Mouse (Mus musculus) layer of hippocampus, adult 9-10 months (tissue): Measurements from ENCODE around the gene Runx1.

Experiments
- DNase-seq: peaks from one replicate; pipeline ENCODE4 v3.0.0; 2022; ENCODE audit warnings: low spot score

Gene Runx1

DNA sequence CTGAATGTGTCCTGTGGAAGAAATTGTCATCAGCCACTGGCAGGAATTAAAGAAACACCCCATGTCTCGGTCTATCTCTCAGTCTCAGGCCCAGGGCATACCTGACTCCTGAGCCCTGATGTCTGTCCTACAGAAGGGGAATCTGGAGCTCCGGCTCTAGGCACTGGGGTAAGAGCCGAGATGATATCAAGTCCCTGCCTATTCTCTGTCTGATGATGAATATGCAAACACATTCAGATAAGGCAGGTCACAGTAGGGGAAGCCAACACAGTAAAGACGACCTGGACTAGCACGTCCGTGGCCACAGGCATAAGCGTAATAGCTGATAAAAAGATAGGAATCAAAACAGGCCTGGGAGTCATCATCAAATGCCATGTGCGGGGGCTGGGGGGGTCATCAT is 32.2 kb downstream of the Runx1 start:
- DNase-seq: no peak

- no peak for DNase-seq
These were observed 33.0 kb downstream of the Runx1 start for GRCm38 (mm10) chr16:92792905-92793304.

DNA sequence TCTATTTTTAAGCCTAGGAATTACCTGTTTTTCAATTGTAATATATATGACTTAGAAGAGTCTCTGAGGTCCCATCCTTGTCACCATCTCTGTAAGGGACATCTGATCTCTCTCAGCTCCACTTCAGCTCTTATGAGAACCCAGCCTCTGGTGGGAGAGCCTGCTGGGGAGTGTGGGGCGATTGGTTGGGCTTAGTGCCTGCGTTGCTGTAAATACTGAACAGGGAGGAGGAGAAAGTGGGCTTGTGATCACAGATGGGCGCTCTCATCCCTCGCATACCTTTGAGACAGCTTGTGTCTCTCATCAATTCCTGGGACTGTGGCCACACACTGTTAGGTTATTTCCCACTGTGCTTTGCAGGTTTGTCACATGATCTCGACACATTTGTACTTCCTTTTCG is 35.3 kb downstream of the Runx1 start:
- no peak for DNase-seq

- no peak for DNase-seq
These were observed 36.1 kb downstream of the Runx1 start for GRCm38 (mm10) chr16:92789840-92790239.

DNA sequence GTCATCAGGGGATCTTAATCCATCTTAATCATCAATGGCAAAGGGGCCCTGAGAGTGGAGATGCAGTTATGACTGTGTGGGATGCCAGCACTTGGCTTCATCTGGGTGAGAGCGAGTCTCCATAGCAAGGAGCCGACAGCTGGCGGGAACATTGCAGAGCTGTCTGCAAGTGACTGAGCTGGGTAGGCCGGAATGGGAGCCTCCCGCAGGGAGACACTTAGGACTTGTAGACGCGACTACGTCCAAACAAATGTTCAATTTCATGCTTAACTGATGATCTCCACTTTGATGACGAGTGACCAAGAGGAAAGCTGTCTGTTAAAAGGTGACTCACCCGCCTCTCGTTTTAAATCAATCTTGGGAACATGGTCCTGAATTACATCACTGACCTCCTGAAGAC is 37.5 kb downstream of the Runx1 start:
- no peak for DNase-seq

DNA sequence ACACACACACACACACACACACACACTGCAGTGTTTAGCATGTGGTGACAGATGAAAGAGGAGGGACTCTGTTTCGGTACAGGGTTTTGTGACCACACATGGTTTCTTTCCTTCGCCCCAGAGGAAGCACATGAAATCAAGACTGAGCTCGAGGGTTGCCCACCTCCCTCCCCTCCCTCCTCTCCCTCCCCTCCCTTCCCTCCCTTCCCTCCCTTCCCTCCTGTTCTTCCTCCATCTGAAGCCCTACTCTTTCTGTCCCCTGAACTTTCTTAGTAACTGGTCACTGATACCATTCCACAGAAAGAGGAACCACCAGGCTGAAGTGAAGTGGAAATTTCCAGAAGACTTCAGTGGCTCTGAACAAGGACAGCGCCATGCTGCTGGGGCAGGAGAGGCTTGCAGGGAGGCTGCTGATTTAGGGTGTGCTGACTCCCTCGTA is 39.0 kb downstream of the Runx1 start:
- DNase-seq: no peak

DNA sequence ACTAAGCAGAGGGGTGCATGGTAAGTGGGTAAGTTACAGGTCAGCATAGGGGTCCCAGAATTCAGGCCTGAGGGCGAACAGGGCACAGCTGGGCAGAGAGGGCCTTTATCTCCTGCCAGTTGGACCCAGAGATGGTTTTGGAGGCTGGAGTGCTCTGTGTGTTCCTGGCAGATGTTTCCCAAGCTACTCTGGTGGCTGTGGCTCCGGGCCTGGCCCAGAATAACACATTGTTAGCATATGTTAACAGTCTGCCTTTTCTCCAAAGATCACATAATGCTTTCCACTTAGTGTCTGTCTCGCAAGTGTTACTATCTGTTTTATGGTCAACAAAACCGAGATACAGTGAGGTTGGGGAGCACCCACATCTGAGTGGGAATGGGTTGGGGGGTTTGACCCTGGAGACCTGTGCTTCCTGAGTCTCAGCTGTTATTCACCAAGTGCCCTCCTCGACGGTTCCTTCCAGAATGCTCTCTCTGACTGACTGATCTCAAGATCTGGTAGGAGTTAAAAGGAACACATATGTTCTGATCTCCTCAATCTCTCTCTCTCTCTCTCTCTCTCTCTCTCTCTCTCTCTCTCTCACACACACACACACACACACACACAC is 39.6 kb downstream of the Runx1 start:
- DNase-seq: no peak

GRCm38 (mm10) chr16:92783651-92784131 is 42.3 kb downstream of the Runx1 start:
- no peak for DNase-seq

DNA sequence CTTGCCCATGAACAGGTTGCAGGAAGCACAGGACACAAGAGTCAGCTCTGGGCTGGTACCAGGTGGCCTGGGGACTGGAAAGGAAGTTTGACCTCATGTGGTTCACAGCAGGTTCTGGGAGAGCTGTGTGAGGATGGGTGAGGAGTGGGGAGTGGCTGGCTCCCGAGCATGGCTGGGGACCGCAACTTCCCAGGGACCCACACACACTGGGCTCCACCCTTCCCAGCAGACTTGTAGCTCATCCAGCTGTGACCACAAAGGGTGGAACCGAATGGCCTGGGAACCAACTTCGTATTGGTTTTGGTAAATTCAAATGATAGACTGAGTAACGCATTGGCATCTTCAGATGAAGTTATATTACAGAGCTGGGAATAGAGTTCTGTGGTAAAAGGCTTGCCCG is 43.5 kb downstream of the Runx1 start:
- no peak for DNase-seq

GRCm38 (mm10) chr16:92779896-92780435 is 46.0 kb downstream of the Runx1 start:
- no peak for DNase-seq

DNA sequence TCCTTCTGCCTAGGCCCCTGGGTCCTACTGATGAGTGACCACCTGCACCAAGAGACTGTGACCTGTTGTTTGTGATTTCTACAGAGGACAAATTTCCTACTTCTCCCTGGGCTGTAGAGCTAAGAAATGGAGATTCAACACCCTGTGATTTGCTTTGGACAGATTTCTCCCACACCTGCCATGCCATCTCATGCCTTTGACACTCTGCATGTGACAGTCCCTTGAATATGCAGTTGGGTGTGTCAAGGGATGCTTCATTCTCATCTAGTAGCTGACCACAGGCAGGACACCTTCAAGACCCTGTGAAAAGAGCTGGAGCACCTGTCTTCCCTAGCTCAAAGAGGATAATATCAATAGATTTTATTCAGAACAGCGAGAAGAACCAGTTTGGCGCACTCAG is 46.8 kb downstream of the Runx1 start:
- no peak for DNase-seq

- DNase-seq: no peak
These were observed 47.7 kb downstream of the Runx1 start for GRCm38 (mm10) chr16:92778096-92778780.

DNA sequence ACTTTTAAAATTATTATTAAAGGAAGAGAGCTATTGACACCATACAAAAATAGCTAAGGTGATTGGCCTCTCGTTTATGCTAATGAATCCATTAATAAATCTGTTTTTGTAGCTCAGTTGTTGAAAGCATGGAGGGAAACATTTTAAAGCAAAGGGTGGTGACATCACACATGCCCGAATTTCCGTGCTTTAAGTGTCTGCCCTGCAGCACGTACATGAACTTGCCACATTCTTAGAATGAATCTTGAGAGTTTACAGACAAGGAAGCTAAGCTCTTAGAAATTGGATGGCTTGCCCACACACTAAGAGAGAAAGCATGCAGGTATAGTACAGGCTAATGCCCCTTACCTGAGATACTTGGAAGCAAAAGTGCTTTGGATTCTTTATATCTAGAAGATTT is 58.1 kb downstream of the Runx1 start:
- no peak for DNase-seq

- no peak for DNase-seq
These were observed 58.5 kb downstream of the Runx1 start for GRCm38 (mm10) chr16:92767423-92767822.

GRCm38 (mm10) chr16:92764741-92765396 is 61.1 kb downstream of the Runx1 start:
- no peak for DNase-seq

GRCm38 (mm10) chr16:92763666-92764065 is 62.3 kb downstream of the Runx1 start:
- DNase-seq: no peak

DNA sequence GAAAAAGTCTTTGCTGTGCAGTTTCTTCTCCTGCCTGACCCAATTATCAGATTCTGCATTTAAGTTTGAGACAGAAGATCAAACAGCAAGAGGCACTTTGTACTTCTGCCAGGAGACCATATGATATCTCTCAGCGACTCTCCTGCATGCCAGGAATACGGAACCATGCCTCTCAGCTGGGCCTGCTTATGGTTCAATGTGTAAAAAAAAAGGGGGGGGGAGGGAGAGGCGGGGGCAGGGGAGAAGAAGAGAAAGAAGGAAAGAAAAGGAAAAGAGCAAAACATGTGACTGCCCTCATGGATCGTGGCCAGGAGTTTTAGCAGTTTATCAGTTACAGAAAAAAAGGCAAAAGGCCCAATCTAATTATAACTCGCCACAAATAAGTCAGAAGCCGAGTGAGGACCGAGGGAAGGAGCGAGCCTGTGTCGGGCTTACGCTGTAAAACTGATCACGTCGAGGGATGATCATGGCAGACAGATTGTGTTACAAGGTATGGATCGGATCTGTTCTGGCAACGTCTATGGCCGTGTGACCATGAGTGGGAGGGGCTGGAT is 63.9 kb downstream of the Runx1 start:
- no peak for DNase-seq

DNA sequence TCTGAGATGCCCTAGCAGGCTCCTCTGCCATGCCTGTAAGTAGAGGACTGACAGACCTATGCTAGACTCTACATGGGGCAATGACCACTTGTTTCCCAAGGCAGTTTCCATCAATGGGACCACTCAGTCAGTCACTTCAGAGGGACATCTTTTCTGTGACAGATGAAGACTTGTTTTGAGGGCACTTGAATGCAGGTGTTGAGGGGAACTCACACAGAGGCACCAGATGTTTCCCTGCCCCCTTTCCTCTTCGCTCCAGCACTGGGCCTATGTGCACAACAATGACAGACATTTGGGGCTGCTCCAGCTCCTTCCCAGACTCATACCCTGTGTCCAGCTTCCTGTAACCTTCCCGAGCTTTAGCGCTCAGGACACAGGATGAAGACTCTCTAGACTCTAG is 65.9 kb downstream of the Runx1 start:
- no peak for DNase-seq

DNA sequence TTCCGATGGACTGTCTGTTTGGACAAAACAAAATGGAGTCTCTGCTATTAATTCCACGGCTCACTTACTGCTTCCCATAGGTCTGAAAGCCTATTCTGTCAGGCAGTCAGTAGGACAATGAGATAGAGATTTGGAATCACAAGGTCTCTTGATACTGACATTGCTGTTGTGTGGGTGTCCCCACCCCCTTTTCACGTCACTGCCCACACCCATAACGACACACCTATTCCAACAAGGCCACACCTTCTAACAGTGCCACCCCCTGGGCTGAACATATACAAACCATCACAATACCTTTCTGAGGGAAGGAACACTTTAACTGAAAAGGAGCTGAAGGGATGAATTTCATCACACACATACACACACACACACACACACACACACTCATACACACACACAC is 68.4 kb downstream of the Runx1 start:
- DNase-seq: no peak

DNA sequence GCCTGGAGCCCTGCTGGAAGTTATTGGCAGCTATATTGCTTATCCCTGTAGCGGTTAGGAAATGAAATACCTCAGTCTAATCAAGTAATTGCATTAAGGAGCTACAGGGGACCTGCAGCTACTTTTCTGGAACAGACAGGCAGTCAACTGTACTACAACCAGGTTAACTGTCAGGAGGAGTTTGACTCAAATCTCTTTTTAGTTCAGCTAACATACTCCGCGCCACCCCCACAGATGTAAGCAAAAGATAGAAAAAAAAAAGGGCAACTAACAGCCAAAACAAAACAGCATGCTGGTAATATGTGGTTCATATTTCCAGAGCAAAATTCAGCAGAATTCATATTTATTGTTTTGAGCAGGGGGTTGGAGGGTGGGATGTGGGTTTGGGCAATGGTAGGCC is 72.0 kb downstream of the Runx1 start:
- no peak for DNase-seq

- DNase-seq: no peak
These were observed 72.8 kb downstream of the Runx1 start for GRCm38 (mm10) chr16:92753139-92753538.

DNA sequence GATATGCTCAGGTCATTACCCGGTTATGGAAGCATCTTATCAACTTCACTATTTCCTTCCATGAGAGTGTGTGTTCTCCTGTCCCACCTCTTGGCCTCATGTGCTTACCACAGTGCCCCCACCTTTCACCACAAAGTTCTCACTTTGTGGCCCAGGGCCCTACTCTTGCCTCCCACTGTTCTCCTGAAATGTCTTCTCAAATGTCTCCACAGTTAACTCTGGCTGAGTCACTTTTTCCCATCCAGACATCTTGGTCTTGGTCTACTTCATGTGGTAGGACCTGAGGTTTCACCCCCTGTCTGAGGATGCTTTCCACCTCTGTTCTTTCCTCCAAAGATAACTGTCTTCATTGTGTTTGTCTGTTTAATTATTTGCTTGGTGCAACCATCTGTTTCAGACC is 77.7 kb downstream of the Runx1 start:
- DNase-seq: no peak

DNA sequence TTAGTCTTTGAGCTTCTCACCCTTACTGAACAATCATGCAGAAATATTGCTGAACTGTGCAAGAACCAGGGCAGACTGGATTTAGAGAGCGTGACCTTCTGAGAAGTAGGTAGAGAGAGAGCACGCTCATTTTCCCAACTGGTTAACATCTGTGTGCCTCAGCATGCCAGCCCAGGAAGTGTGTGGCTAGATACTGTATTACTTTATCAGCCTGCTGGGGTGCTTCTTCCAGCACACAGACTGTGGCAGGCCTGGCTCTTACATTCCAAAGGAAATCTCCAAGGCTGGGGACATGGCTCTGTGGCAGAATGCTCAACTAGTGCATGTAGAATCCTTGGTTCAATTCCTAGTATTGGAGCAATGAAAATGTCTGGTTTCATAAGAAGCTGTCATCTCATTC is 78.9 kb downstream of the Runx1 start:
- no peak for DNase-seq
